Comparison of ENCODE assay signal across 9 mouse cellular contexts in the genomic region with DNA sequence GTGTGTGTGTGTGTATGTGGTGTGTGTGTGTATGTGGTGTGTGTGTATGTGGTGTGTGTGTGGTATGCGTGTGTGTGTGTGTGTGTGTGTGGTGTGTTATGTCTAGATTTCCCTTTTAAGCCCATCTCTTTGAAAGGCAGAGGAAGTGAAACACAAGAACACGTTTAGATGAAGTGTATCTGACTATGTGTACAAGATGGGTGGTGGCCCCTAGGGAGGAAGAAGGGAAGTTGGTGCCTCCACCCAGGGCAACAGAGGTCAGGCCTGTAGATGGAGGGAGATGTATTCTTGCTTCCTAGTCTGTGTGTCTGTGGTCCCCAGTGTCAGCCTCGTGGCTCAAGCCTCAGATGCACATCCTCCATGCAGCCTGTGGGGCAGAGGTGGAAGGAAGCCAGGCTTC.
DNase-seq lines count a peak whose midpoint lies in the region; TF ChIP-seq lines count a peak whose summit lies in the region.
"Had no signal": no experiment of that assay in that cellular context is flagged by ENCODE, and none has a peak within 500 bp of the region (broad histone marks: within the 10 kb centered on the region; RNA-seq: fewer than 3 reads in every experiment).

No protein-coding gene starts in this region.

- H3K4me3 ChIP-seq in lung, adult 2 months (replicated peaks; ENCODE audit: extremely low read depth, low read depth, low read length): no peak overlapping the region
- H3K4me3 ChIP-seq: myocyte had no signal

- no peak for TF ChIP-seq POLR2A in lung, adult 2 months (IDR thresholded peaks at IDR 0.05; ENCODE audit: borderline replicate concordance, extremely low read depth, low read depth, low read length)

- WGBS in lung, adult 2 months: 37% methylated on average over 3 of the region's 3 CpGs

- H3K4me1 ChIP-seq in lung, adult 2 months (ENCODE audit: control insufficient read depth, insufficient read depth, low read length): peaks cover 19% of the 10 kb centered on the region

- TF ChIP-seq CTCF in lung, adult 2 months (IDR thresholded peaks at IDR 0.05; ENCODE audit: insufficient read depth, low read length): no peak

- DNase-seq in lung, adult 18-20 months: peak; percentile 62 to 67
- DNase-seq in lung, adult 2 months: no peak
- peak; percentile 48 for DNase-seq in induced T-regulatory cell, adult 2 months (ENCODE audit: low read depth)
- peak; percentile 54 to 76 for DNase-seq in lung, postnatal 4 days
- peak; percentile 39 for DNase-seq in thymus, postnatal 4 days
- no peak for DNase-seq in cerebellum, adult 11 months
- no peak for DNase-seq in cerebellum, adult 11-12 months
- no peak for DNase-seq in cerebellum, adult 18-20 months

Comparison
In these comparisons a context has a peak if more than half of its experiments do, and no peak if none do; other contexts are left out.
1. DNase-seq: peak in lung, adult 18-20 months (2 of 2), induced T-regulatory cell, adult 2 months (single experiment), lung, postnatal 4 days (2 of 2) and thymus, postnatal 4 days (single experiment); none in lung, adult 2 months (single experiment), cerebellum, adult 11 months (single experiment), cerebellum, adult 11-12 months (single experiment) and cerebellum, adult 18-20 months (0 of 2).